Mouse (Mus musculus) c-Kit-positive CD71-negative TER-119-negative erythroid progenitor cells, embryonic 14.5 days (primary cell): Measurements from ENCODE around the gene Zfp266.
"Not testable (repeated sequence)": the region's sequence is repeated elsewhere in the genome, so short reads cannot be mapped to it uniquely, and the experiment has no call there.

Experiments
- DNase-seq: peaks from one replicate; pipeline ENCODE4 v3.0.0-alpha.2; 2013; ENCODE audit warnings: low read depth

The Zfp266 gene

DNA sequence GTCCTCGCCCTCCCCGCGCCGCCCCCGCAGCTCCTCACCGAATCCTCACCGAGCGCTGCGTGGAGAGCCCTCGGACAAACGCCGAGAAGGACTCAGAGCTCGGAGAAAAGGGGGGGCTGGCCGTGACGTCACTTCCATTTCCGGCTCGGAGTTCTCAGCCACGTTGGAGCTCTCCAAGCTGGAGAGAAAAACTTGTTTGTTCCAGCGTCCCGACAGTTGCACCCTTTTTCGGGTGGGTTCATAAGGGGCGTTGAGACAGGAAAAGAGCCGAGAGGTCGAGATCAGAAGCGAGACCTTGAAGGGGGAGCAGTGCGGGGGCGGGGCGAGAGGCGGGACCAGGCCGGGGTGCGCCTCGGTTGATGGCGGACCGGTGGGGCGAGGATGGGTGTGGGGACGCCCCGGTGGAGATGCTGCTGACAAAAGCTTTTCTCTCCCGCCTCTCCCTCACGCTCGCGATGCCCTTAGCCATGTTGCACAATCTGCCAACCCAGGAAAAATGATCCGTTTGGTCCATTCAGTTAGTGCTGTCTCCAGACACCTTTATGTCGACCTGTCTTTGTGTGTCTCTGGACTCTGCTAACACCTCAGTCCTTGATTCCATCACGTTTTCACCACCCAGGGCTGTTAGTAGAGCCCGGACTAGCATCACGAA is at the start of gene Zfp266:
Gene Zfp266 (minus strand): TSS at position 112 of the 652 bp plus-strand sequence.
- DNase-seq = peak; percentile 82

DNA sequence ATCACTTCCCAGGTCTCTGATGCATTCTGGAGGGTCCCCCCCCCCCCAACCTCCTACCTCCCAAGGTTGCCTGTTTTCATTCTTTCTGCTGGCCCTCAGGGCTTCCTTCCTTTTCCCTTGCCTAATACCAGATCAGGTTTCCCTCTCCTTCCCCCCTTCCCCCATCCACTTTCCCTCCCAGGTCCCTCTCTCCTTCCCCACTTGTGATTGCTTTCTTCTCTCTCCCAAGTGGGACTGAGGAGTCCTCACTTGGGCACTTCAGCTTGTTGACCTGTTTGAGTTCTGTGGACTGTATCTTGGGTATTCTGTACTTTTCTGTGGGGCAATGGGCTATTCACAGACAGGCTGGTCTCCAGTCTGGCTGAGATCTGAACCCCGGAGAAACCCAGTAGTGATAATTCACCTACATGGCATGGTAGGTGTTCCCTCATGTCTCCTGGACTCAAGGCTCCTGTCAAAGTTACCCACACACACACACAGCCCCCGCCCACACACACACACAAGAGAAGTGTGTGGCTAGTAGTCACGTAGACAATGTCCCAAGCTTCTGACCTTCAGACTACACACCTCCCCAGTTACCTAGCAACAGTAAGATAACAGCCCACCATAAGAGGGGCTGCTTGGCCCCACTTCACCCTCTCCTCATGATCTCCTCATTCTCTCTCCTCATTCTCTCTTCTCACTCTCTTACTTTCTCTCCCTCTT is 44.3 kb upstream of the Zfp266 start:
- DNase-seq = not testable (repeated sequence)

DNA sequence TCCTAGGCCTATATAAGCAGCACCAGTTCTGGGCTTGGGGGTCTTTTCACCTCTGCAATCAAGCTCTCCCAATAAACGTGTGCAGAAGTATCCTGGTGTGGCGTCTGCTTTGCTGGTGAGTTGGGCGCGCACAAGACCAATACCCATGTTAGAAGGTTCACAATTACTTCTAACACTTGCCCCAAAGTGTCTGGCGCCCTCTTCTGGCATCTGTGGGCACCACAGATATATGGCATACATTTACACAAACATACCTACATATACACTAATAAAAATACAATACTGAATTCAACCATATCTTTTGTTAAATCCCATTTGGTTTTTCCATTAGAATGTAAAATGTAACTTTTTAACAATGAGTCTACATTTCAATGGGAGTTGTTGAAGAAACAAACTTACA is 41.0 kb upstream of the Zfp266 start:
- no peak for DNase-seq

DNA sequence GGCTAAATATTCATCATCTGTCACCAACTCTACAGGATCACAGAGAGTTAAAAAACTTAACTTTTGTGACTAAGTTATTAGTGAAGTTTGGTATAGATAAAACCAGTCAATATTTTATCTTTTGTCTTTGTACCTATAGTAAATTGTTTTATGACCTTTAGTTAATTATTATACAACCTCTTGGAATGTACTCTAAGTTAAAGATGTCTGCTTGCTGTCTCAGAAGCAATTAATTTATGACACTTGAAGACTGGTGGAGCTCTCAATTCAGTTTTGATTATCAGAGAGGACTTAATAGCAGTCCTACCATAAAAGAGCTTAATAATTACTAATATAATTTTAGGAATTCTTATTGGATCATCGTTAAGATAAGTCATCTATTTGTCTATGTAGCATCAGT is 31.5 kb upstream of the Zfp266 start:
- no peak for DNase-seq

DNA sequence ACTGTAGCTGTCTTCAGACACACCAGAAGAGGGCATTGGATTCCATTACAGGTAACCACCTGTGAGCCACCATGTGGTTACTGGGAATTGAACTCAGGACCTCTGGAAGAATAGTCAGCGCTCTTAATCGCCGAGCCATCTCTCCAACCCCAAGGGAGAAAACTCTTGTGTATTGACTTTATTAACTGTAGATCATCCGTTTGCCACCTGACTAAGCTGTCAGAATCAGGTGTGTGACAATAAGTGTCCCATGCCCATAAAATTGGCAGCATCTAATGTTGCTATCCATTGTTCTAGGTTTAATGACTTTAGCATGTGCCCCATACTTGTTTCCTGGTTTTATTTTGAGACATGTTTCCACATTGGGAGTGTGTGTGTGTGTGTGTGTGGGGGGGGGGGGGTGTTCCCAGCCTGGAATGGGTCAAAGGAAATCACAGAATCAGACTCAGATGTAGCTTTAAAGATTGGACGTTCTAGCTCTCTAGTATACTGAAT is 30.6 kb upstream of the Zfp266 start:
- DNase-seq = no peak

DNA sequence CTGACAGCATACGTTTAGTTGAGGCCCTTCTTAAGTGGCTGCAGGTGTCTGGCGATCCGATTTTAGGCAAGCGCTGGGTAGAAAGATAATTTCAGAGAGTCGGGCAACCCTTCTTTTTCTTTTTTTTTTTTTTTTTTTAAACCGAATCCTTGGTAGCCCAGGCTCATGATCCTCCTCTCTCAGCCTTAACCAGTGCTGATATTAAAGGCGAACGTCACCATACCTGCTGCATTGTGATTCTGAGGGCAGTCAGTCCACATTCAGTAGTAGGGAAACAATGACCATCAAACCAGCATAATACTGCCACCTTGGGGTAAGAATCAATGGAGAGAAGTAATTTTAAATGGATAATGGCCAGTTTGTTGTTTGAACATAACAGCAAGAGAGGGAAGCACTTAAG is 23.9 kb upstream of the Zfp266 start:
- no peak for DNase-seq

DNA sequence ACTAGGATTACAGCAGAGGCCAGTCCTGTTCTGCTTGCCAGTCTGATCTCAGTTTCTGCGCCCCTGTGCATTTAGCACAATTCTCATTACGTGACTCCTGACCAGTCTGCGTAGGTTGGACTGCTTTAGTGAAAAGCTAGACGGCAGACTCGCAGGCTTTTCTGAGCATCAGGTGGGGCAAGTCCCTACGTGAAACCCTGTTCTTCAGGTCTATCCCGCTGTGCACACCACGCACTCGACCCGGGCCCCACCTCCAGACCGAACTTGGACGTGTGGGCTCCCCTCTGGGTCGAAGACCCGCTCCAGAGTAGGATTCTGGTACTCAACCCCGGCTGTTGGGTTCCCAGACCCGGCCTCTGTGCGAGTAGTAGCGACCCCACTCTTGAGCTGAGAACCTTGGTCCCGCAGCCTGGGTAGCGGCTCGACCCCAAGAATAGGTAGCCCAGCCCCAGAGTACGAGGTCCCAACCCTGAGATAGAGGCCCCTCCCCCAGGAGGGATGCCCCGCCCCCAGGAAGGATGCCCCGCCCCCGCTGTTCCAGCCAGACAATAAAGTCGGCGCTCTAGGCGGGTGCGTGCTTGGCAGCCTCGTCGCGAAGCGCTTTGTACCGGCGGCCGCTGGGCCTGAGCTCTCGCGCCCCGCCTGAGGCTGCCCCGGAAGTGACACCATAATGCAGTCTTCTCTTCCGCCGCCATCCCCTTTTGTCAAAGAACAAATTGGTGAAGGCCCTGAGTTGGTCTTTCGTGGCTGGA is 23.0 kb upstream of the Zfp266 start:
- no peak for DNase-seq

DNA sequence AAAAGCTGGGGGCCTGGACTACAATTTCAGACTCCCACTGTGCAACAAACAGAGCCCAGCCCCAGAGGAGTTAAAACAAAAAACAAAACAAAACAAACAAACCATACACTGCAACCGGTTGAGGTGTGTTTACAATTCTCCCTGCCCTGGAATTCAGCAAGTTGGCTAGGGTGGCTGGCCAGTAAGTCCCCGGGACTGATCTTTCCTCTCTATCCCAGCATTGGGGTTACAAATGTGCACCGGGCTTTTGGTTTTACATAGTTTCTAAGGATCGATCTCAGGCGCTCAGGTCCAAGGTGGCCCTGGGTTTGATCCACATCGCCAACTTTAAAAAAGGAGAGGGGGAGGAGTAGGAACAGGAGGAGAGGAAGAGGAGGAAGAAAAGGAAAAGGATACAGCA is 22.3 kb upstream of the Zfp266 start:
- no peak for DNase-seq

DNA sequence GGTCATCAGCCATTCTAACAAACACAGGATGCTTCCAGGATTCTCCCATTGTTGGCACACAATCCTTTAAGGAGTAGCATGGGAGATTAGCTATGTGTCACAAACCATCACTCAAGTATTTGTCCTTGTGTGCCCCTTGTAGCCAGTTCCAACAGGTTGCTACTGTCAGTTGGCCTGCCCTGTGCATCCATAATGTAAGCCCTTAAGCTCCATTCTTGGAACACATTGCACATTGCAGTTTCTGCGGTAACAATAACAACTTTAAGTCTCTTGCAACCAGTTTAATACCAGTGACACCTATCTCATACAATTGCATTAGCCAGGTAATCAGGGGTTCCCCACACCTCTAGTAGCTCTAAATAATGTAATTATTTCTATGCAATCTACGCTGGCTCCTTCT is 15.4 kb upstream of the Zfp266 start:
- no peak for DNase-seq

DNA sequence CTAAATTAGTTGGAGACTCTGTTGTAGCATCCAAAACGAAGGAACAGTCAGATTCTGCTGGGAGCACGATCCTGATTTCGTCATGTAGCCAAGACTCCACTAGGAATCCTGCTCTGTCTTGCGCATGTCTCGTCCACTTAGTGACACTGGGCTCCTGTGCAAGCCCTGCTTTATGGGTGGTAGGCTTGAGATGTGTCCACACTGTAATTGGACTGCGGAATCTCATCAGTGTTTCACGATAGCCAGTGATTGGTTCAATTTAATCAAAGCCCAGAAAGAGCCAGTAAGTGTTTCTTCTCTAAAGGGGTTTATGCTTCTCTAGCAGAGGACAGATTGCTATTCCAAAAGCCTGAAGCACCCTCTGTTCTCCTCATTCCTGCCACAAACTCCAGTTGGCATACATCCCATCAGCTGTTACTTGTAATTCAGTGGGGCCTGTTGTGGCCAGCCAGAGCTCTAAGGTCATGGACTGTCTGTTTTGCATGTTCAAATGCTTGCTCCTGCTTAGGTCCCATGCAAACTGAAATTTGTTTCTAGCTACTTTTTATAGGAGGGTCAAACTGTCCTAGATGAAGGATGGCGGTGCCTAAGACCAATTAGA is 13.2 kb upstream of the Zfp266 start:
- DNase-seq = no peak

DNA sequence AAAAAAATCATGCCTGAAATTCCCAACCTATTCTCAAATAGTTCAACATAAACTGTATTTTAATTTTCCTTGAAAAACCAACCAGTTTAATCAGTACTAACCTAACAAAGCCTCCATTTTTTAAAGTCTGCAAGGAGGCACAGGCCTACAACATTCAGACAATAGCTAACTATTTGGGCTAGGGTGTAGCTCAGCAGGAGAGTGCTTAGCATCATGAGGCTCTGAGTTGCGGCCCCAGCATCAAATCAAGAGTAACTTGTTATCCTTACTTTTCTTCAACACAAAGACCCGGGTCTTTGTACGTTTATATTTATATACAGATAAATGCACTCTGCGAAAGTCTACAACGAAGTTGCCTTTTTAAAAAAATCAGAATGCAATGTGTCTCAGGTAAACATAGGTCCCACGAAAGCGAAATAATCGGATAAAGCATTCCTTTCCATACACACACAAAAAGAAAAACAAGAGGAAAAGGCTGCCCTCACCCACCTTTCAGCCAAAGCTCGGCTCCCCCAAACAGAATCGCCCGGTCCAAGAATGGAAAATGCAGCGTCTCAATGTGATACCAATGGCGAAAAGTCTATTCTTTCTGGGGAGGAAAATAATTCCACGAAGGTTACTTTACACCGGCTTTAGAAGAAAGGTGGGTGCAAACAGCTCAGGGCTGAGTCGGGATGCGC is 546 bp downstream of the Zfp266 start:
- no peak for DNase-seq

DNA sequence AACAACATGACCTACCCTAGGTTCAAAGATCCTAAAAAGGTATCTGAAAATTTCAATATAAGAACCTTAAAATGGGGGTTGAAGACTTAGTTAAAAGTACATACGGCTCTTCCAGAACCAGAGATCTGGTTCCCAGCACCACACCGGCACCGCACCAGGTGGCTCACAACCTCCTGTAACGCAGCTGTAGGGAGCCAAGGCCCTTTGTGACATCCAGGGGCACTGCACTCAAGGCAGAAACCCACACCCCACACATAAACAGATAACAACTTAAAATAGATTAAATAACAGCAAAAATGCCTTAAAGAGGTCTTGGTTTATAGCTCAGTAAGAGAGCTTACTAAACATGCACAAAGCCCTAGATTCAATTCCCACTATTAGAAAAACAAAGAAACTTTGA is 1.3 kb downstream of the Zfp266 start:
- no peak for DNase-seq

DNA sequence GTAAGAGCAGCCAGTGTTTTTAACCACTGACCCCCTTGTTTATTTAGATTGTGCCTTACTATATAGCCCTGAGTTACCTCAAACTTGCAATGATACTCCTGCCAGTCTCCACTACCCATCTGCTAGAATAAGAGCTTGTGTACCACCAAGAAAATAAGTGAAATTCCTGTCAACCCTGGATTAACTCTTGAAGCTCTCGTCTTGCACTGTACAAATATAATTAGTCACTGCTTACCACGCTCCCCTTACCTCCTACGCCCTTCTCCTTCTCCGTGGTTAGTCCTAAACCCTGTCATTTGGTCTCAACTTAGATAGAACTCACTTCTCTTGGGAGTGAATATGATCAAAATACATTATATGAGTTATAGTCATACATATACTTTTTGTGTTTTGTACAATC is 2.5 kb downstream of the Zfp266 start:
- DNase-seq = no peak

DNA sequence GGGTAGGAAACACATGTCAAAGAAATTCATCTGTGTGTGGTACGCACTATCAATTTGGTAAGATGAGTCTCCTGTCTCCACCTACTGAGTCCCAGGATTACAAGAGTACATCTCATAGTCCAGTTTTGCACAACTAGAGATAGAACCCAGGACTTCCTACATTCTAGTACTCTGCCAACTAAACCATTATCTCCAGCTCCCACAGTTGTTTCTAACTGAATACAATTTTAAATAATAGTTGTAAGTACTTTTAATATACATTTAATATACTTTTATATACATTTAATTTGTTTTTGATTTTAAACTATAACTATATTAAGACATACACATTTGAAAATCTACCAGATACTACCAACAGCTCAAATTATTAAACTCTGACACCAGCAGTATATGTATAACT is 3.5 kb downstream of the Zfp266 start:
- no peak for DNase-seq

DNA sequence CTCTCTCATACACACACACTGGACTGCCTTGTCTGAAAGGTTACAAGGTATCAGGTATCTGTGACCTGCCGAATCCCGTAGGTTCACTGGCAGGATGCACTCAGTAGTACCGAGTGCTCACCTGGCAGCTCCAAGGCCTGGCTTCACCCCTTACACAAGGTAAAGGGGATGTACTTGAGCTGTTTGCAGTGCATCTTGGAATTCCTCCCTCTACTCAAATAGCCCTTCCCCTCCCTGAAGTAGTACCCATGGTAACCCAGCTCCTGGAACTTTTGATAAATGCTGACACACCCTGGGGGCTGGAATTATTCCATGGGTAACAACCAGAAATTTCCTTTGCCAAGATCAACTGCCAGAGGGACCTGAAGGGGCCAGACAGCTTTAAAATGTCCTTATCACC is 7.2 kb downstream of the Zfp266 start:
- DNase-seq = no peak

DNA sequence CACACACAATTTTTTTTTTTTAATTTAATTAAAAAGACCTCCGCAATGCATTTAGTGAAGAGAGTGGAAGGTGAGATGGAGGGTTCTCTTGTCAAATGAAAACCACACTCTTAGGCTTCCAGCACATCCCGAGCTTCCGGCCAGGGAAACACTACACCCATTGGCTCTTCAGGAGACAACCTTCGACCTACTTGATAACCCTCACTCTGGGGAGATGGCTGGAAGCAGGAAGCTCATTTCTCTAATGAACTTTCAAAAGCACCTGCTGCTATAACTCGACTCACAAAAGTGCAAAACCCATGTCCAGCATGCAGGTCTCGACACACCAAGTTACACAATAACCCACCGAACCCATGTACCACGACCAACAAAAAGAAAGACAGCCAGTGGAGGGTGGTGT is 8.5 kb downstream of the Zfp266 start:
- no peak for DNase-seq

DNA sequence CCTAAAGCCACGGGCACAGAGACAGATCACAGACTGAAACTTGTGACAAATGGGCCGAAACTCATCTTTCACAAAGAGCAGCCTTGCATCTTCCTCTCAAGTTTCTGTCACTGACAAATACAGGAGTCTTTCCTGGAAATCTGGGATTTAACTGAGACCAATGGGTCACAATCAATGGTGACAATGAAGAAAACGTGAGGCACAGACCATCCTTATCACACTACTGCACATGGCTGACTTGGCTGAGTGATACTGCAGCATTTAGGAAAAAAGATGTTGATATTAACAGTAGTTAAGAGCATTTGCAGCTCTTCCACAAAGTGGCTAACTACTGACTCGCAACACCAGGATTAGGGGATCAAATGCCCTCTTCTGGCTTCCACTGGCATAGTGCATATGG is 9.6 kb downstream of the Zfp266 start:
- DNase-seq = no peak

DNA sequence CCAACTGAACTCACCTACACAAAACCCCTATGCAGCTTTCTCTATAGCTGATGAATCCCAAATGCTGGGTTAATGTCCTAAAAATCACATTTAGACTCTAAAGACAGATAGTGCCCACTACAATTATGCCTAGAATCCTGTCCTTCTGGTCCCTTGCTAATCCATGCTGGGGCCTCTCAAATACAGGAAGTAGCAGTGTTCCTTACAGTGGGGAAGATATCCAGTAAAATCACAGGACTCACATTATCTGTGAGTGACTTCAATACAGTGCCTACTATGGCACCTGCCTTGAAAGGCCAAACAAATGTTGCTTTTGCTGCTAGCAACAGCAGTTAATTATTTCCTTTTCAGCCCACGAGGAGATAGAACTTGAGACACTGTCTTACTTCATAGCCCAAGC is 10.9 kb downstream of the Zfp266 start:
- DNase-seq = no peak

DNA sequence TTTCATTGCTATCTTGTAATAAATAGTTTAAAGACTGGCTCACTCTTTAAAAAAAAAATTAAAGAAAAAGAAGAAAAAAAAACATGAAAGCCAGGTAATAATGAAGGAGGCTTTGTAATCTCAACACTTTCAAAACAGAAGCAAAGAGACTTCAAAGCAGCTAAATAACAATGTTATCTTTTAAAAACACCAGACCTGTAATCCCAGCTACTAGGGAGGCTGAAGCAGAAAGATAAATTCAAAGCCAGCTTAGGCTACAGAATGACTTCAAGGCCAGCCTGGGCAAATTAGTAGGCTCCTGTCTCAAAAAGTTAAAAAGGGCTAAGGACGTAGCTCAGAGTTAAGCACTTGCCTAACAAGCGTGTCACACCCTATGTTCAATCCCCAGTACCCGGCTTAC is 11.5 kb downstream of the Zfp266 start:
- no peak for DNase-seq

DNA sequence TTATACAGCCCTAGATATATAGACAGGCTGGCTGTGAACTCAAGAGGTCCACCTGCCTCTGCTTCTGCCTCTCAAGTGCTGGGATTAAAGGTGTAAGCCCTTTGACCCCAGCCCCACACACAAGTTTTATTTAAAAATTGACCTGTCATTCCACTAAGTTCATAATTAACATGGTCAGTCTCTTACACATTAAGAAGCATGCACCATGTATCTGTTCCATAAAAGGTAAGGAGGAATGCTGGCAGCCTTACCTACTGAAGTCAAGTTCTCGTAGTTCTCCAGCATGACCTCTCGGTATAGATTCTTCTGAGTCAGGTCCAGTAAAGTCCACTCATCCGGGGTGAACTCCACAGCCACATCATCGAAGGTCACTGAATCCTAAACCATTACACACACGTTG is 16.4 kb downstream of the Zfp266 start:
- DNase-seq = no peak

DNA sequence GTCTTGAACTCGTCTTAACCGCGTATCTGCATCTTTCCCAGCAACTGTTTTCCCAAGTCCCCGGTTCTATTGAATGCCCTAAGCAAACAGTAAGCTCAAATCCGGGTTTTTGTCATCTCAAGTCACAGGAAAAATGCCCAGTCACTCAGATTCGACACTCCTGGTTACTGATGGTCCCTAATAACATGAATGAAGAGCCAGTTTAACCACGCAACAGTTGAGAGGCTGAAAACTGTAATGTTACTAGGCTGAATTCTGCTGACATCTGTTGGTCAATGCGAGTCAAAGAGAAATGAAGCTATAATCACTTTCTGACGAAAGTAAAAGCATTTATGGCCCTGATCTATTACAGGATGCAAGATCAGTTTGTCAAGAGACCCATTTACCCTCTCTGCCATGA is 27.9 kb downstream of the Zfp266 start:
- peak; percentile 18 for DNase-seq
